Mouse (Mus musculus) kidney, adult 9 months (tissue): ENCODE results near the gene Gm8122.
"Not testable (repeated sequence)": the region's sequence is repeated elsewhere in the genome, so short reads cannot be mapped to it uniquely, and the experiment has no call there.

Experiments used
- DNase-seq: peaks from one replicate; pipeline ENCODE4 v3.0.0; 2022

Gm8122 gene

GRCm38 (mm10) chr14:43235204-43235603 lies at the start of gene Gm8122:
Gene Gm8122, minus strand, starts transcription at chr14:43235304.
- DNase-seq, result not testable (repeated sequence)

- not testable (repeated sequence) for DNase-seq
Observed at GRCm38 (mm10) chr14:43278681-43279080, 43.6 kb upstream of the Gm8122 start.

GRCm38 (mm10) chr14:43278146-43278545 lies 43.0 kb upstream of the Gm8122 start:
- not testable (repeated sequence) for DNase-seq

- not testable (repeated sequence) for DNase-seq
Observed at GRCm38 (mm10) chr14:43277468-43277867, 42.4 kb upstream of the Gm8122 start.

- not testable (repeated sequence) for DNase-seq
Observed at GRCm38 (mm10) chr14:43275752-43276151, 40.6 kb upstream of the Gm8122 start.

GRCm38 (mm10) chr14:43274986-43275511 lies 39.9 kb upstream of the Gm8122 start, which contains the start of gene Gm9732:
Gene Gm9732, plus strand, starts transcription at chr14:43275036.
- not testable (repeated sequence) for DNase-seq

GRCm38 (mm10) chr14:43273161-43273560 lies 38.1 kb upstream of the Gm8122 start:
- DNase-seq, result peak; percentile 29

- DNase-seq, result not testable (repeated sequence)
Observed at GRCm38 (mm10) chr14:43269211-43269610, 34.1 kb upstream of the Gm8122 start.

GRCm38 (mm10) chr14:43268521-43269084 lies 33.5 kb upstream of the Gm8122 start:
- not testable (repeated sequence) for DNase-seq

GRCm38 (mm10) chr14:43263421-43263820 lies 28.3 kb upstream of the Gm8122 start:
- DNase-seq, result not testable (repeated sequence)

GRCm38 (mm10) chr14:43258349-43258748 lies 23.2 kb upstream of the Gm8122 start, which contains the start of gene Gm8126:
Gene Gm8126, plus strand, starts transcription at chr14:43258649.
- DNase-seq, result not testable (repeated sequence)

- not testable (repeated sequence) for DNase-seq
Observed at GRCm38 (mm10) chr14:43256511-43256910, 21.4 kb upstream of the Gm8122 start.

- peak; percentile 46 for DNase-seq
Observed at GRCm38 (mm10) chr14:43250549-43251253, 15.6 kb upstream of the Gm8122 start.

- peak; percentile 42 for DNase-seq
Observed at GRCm38 (mm10) chr14:43249611-43250170, 14.6 kb upstream of the Gm8122 start.

GRCm38 (mm10) chr14:43237769-43238168 lies 2.7 kb upstream of the Gm8122 start:
- not testable (repeated sequence) for DNase-seq
